Mouse (Mus musculus) heart, postnatal 25 days (tissue): ENCODE measurements at regions not wholly inside any gene's neighbourhood (a gene's known extent, or its start where the extent isn't known, plus 50 kb on each side); places are given as distances from the start of the nearest gene placed in this dataset.

Experiments
- DNase-seq: peaks from one replicate; pipeline ENCODE4 v3.0.0; 2022; ENCODE audit warnings: low spot score
- intact Hi-C: fragments of 180-260 bp; cut with DNase I; formaldehyde crosslinking; loops from one replicate; pipeline ENCODE4 v1.15.1; 2025

DNA sequence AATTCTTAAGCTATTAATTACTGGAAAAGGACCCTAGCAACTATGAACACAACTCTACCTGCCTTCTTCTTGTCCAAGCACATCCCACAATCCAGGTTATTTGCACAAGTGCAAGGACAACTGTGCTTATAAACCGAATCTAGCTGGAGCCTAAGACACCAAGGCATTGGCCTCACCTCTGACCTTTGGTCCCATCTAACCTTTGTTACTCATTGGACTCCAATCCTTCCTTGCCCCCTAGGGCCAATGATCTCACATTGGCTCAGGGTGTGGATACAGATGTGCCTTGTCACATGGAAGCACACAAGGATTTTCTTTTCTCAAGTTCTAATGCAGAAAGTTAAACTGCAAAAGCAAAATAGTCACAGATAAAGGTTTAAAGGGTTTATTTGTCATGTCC is 444.6 kb upstream of the Ubash3b start:
- no peak for DNase-seq
- intact Hi-C loops: no loop called here

DNA sequence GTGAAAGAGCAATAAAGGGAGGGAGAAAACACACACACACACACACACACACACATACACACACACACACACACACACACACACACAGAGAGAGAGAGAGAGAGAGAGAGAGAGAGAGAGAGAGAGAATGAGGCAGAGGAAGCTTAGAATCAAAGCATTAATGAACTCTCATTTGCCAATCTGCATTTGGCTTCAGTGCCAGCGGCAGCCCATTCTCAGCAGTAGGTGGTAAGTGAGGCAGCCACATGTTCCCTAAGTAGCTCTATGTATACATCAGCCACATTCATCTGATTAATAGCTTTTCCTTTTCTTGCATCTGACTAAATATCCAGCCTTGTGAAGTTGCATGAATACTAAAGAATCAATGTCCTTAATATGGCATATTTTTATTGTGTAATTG is 443.4 kb upstream of the Ubash3b start:
- DNase-seq: no peak
- intact Hi-C loops: no loop called here

DNA sequence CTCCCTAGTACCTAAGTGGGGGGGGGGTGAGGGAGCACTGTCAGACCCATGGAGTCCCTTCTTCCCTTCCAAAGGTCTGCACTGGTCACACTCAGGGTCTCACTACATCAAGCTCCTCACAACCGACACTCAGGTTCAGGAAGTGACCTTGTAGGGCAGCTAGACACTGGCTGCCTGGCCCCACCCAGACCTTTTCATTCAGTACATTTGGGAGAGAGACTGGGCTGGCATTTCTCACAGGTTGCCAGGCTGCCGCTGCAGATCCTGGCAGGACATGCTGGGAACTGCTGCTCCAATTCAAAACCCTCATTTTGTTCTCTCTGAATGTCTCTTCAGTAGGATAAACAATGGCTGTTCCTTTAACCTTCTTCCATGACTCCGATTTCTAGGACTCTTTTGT is 439.3 kb upstream of the Ubash3b start:
- DNase-seq: no peak
- intact Hi-C loops: no loop called here

- no peak for DNase-seq
- intact Hi-C loops: no loop called here
Measured at GRCm38 (mm10) chr9:41599874-41600273, 438.4 kb upstream of the Ubash3b start.

DNA sequence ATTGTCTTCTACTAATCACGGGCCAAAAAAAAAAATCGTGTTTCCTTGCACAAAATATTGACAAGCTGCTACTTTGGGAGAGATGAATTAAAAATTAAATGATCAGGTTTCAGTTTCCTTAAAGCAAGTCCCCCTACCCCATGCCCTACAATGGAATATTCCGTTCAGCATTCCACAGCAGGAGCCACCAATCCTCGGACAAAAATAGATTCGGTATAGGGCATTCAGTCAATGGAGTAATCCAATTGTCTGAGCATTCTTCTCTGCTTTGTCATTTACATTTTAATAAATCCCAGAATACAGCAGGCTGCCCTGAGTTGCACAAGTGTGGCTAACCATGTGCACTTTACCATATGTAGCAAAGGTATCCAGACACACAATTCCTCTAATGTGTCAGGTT is 434.3 kb upstream of the Ubash3b start:
- intact Hi-C loops: no loop called here
- DNase-seq: no peak

DNA sequence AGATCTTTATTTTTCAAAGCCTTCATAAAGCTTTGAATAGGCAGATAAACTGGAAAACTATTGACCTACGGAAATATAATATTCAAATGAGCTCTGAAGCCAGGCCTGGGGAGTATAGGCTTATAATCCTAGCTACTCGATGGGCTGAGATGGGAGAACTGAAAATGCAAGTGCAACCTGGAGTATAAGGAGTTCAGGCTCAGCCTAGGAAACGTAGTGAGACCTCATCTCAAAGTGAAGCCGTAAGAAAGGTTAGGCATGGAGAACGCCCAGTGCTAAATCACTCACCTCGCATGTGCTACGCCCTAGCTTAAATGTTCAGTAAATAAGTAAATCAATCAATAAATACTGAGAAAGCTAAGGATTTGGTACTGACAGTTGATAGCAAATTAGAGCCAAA is 432.5 kb upstream of the Ubash3b start:
- intact Hi-C loops: no loop called here
- DNase-seq: no peak

DNA sequence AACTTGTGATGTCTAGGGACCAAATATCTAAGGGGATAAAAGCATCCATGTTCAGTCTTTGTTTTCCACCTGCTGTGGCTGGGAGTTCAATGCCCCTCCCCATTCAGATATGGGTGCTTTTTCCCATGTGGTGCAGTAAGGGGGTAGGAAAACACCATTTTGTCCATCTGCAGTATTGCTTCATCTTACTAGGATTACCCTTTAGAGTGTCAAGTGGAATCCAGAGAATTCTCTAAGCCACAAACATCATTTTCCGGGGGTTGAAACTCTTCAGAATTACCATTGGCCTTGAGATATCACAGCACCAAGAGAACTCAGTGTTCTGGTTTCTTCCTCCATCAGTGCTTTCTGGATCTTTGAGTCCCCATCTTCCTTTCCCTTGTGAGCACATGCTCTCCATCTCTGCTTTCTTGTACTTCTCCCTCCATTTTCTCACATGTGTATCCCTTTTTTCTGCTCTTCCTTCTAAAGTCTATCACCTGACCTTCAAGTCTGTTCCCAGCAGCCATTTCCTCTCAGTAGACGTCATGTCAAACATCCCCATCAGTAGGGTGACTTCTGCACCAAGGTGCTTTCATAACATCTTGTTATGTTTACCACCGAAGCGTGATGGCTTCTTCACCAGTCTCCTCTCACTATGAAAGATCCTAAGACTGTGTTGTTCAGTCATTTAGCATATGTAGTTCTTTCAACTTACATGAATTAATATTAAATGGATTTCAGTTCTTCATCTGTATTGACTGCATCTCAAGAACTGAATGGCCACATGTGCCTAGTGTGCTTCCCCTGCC is 431.6 kb upstream of the Ubash3b start:
- DNase-seq: no peak

DNA sequence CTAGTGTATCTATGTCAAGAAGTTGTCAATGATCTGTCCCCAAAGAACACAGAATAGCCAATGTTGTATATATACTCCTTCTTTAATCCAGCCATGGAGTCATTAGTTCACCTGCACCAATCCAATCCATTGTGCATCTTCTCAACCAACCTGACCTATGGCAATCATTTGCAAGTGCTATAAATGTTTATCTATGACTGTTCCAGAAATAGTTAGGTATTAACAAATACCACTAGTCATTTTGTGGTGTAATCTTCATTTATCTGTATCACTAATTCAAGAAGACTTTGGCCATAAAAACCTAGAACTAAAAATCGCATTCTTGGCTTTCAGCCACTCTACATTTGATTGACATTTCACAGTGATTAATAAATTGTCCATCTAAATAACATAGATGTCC is 430.6 kb upstream of the Ubash3b start:
- intact Hi-C loops: no loop called here
- no peak for DNase-seq

More for the DNA sequence above, 431.6 kb upstream of the Ubash3b start:
- intact Hi-C loops: no loop called here

DNA sequence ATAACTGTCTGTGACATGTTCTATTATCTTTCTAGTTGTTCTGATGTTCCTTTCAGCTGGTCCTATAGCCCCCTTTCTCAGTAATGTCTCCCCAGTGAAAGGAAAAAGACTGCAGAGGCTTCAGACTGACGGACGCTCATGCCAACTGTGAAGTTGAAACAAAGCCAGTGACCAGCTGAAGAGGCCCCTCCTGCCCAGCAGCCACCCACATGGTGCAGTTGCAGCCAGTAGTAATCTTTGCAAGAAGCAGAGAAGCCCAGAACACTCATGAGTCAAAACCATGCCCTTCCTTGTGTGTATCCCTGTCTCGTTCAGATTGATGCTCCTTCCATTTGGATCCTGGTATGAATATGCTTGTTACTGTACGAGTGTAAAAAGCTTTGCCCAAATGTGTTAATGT is 428.7 kb upstream of the Ubash3b start:
- DNase-seq: no peak
- intact Hi-C loops: no loop called here

DNA sequence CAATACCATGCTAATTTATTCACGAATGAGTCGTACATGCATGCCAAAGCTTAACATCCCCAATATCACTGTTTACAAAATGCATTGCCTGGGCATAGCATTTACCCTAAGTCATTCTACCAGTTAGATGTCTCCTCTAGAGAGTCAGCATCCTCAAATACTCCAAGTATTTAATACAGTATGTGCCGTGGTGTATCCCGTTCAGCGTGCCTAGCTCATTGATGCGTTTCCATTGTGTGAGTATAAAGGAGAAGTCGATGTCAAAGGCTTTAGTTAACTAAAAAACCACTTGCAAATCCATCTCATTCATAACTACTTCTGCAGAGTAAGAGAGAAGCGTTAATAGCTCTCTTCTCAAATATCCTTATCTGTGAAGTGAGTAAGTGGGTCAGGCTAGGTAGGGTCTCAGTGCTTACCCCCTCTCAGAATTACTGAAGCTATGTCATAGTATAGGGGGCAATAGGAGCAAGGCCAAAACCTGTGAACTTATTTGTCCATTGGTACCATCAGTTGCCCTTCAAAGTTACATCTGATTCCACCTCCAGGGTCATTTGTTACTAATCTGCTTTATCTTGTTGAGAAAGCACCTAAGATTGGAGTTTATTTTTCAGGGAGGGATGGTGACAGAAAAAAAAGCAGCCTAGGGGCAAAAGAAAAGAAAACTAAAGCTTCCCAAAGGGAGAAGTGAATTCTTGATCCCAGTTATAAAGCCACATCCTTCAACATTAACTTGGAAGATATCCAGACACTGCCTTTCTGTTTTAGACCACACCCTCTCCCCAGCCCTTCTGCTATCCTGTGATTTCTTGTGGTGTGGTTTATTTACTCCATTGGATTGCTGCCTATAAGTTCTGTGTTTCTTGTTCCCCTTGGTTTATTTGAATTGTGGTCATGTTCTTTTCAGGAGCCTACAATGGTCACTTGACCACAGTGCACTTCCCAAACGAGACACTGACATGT is 427.2 kb upstream of the Ubash3b start:
- intact Hi-C loops: no loop called here
- DNase-seq: no peak

GRCm38 (mm10) chr9:41587762-41588161 is 426.3 kb upstream of the Ubash3b start:
- no peak for DNase-seq
- intact Hi-C loops: no loop called here

- intact Hi-C loops: no loop called here
- DNase-seq: no peak
Measured at GRCm38 (mm10) chr9:41586966-41587570, 425.6 kb upstream of the Ubash3b start.

GRCm38 (mm10) chr9:41586291-41586690 is 424.8 kb upstream of the Ubash3b start:
- intact Hi-C loops: no loop called here
- DNase-seq: no peak

GRCm38 (mm10) chr9:41585771-41586170 is 424.3 kb upstream of the Ubash3b start:
- intact Hi-C loops: no loop called here
- DNase-seq: no peak

GRCm38 (mm10) chr9:41585012-41585411 is 423.5 kb upstream of the Ubash3b start:
- no peak for DNase-seq
- intact Hi-C loops: no loop called here

DNA sequence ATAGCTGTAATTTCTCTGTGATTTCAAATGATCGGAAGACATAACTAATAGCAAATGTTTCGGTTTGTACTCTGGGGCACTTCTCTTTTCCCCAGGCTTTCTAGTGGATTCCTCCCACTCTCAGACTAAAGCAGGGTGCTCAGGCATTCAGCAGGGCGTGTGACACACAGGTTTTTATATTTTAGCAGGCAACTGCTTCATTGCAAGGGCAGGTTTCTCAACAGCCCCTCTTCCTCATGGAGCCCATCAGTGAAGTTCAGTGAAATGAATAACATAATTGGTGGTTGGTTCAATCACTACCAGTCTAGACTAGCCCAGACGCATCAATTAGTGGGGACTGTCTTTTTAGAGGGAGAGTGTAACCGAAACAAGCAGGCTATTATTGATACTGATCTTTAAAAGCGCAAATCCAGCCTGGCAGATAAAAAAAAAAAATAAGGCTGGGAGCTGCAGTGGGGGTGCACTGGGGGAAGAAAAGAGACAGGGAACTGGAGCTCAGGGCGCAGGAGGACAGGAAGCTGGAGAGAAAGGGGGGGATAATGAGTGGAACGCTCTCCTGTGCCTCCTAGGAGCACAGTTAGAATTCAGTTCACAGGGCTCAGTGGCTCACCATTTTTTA is 422.3 kb upstream of the Ubash3b start:
- intact Hi-C loops: loop anchor here (5.0 kb wide), 1 partner anchor 107 kb away; no protein-coding TSS in a partner anchor
- no peak for DNase-seq

DNA sequence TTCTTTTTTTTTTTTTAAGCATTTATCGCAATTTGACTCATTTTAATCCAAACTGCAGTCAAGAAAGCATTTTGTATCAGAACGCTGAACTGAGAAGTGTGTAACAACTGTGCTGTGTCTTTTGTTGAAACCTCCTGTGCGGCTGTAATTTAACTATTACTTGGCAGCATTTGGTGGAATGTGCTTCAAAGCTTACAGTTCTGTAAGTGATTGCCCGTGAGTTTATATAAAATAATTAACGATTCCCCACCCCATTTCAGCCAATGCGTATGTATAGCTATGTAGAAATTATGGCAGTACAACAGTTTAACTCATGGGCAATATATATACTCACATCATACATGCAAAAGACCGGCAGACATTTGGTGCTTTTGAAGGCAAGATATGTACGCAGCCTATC is 421.8 kb upstream of the Ubash3b start:
- intact Hi-C loops: loop anchor here (5.0 kb wide), 1 partner anchor 106 kb away; no protein-coding TSS in a partner anchor
- no peak for DNase-seq

GRCm38 (mm10) chr9:41582711-41583236 is 421.3 kb upstream of the Ubash3b start:
- DNase-seq: no peak
- intact Hi-C loops: loop anchor here (5.0 kb wide), 1 partner anchor 105 kb away; no protein-coding TSS in a partner anchor

- no peak for DNase-seq
- intact Hi-C loops: loop anchor here (5.0 kb wide), 1 partner anchor 105 kb away; no protein-coding TSS in a partner anchor
Measured at GRCm38 (mm10) chr9:41582171-41582570, 420.7 kb upstream of the Ubash3b start.

GRCm38 (mm10) chr9:41581741-41582140 is 420.2 kb upstream of the Ubash3b start:
- intact Hi-C loops: loop anchor here (2.0 to 5.0 kb wide), 2 partner anchors 104 to 369 kb away; no protein-coding TSS in a partner anchor
- DNase-seq: no peak
